Mouse (Mus musculus) midbrain, postnatal 0 days (tissue): Measurements from ENCODE around the gene Ifi35. TPM values are rescaled to one million over a fixed set of nuclear protein-coding genes. Genes with fewer than 3 reads are reported as not detected.
A peak's percentile ranks its signal among the peaks of the same experiment; 100 is the strongest.
"Not testable (repeated sequence)": the region's sequence is repeated elsewhere in the genome, so short reads cannot be mapped to it uniquely, and the experiment has no call there.

Source experiments
- ATAC-seq: fragments of 200-750 bp; cut with Nextera tagmentation; 2 replicates; pipeline ENCODE4 v1.8.0; 2017; ENCODE audit warnings: moderate number of reproducible peaks, mild to moderate bottlenecking, moderate TSS enrichment, moderate library complexity; ENCODE audit not compliant: low FRiP score
- DNase-seq: peaks from one replicate; pipeline ENCODE4 v3.0.0-alpha.2; 2015; ENCODE audit warnings: low spot score
- H3K27ac ChIP-seq: fragments of 300-500 bp; sonication (generic); 2 replicates; pipeline ENCODE4 v1.5.1; 2014; ENCODE audit warnings: low read depth, mild to moderate bottlenecking, low read length, mixed read lengths
- H3K27me3 ChIP-seq: fragments of 300-500 bp; sonication (generic); 2 replicates; pipeline ENCODE4 v1.6.1; 2014; ENCODE audit warnings: low read length, control low read depth, mixed read lengths; ENCODE audit not compliant: insufficient read depth
- H3K36me3 ChIP-seq: fragments of 300-500 bp; sonication (generic); 2 replicates; pipeline ENCODE4 v1.6.1; 2014; ENCODE audit warnings: low read length, control low read depth, mixed read lengths; ENCODE audit not compliant: insufficient read depth
- H3K4me1 ChIP-seq: fragments of 300-500 bp; sonication (generic); 2 replicates; pipeline ENCODE4 v1.6.1; 2014; ENCODE audit warnings: mild to moderate bottlenecking, control low read depth, antibody characterized with exemption, low read length, mixed read lengths; ENCODE audit not compliant: insufficient read depth
- H3K4me2 ChIP-seq: fragments of 300-500 bp; sonication (generic); 2 replicates; pipeline ENCODE4 v1.6.1; 2014; ENCODE audit warnings: low read depth, mild to moderate bottlenecking, low read length, mixed read lengths; ENCODE audit not compliant: poor library complexity, severe bottlenecking
- H3K4me3 ChIP-seq: fragments of 300-500 bp; sonication (generic); 2 replicates; pipeline ENCODE4 v1.5.1; 2014; ENCODE audit warnings: low read depth, mild to moderate bottlenecking, low read length, moderate library complexity
- H3K9ac ChIP-seq: fragments of 300-500 bp; sonication (generic); replicated peaks from 2 replicates; pipeline ENCODE4 v1.6.1; 2014; ENCODE audit warnings: mild to moderate bottlenecking, low read length, moderate library complexity, mixed read lengths; ENCODE audit not compliant: poor library complexity, severe bottlenecking
- H3K9me3 ChIP-seq: fragments of 300-500 bp; sonication (generic); 2 replicates; pipeline ENCODE4 v1.6.1; 2016; ENCODE audit warnings: low read length, control low read depth
- CTCF ChIP-seq: IDR thresholded peaks from 2 replicates; pipeline ENCODE4 v1.5.1; 2016; ENCODE audit warnings: antibody characterized with exemption, mild to moderate bottlenecking
- WGBS: fragments of 180-500 bp; shearing (Covaris S2); extraction: QIAGEN DNeasy Blood & Tissue Kit; methylation state at CpG from one replicate; pipeline ENCODE4 v1.1.7; 2014; 5-methylcytosine and 5-hydroxymethylcytosine counted together
- polyA plus RNA-seq: library from polyadenylated mRNA; unstranded; fragments of >200 nt; fragmentation: Nextera tagmentation; extraction: Ambion mirVana; gene quantifications from 2 replicates; pipeline ENCODE4 v1.2.1, GENCODE M21; 2015
- total RNA-seq: library from RNA; depleted of rRNA; stranded (reverse); fragments of >200 nt; gene quantifications from 2 replicates; pipeline ENCODE4 v1.2.3, GENCODE M21; 2014

Gene Ifi35
- total and polyA plus RNA-seq, 2 experiments from 2014 or later, result 3.3 to 4.5 TPM

DNA sequence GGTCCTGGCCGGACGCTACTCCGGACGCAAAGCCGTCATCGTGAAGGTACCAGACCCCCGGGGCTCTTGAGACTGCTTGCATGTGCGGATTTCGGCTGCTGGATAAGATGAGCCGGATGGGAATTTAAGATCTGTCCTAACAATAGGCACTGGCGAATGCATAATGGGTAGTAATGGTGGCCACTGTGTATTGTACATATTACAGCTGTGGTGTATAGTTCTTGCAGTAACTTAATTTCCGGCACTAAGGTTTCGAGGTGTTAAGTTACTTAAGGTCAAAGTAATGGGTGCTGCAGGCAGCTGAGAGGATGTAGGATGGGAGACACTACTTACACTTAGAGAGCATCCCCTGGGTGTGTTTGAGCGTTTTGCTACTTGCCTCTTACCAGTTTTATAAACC, 5.4 kb upstream of the Ifi35 start:
- Histone ChIP-seq H3K9me3 (no peaks in the 10 kb centered on the region), H3K27me3 (no peaks in the 10 kb centered on the region), H3K4me3 (peak overlapping the region; percentile 76), H3K9ac (peak overlapping the region; percentile 93), H3K4me2 (peak overlapping the region; percentile 73), H3K36me3 (peaks cover 18% of the 10 kb centered on the region), H3K27ac (peak overlapping the region; percentile 91), H3K4me1 (0 out of 2 replicates have a peak, but pooled peaks cover 3% of the 10 kb centered on the region)
- no peak; the same call in 1 of the 2 replicates for ATAC-seq
- 2% methylated on average over 14 of the region's 14 CpGs for WGBS
- no peak for DNase-seq
- TF ChIP-seq CTCF, result no peak

DNA sequence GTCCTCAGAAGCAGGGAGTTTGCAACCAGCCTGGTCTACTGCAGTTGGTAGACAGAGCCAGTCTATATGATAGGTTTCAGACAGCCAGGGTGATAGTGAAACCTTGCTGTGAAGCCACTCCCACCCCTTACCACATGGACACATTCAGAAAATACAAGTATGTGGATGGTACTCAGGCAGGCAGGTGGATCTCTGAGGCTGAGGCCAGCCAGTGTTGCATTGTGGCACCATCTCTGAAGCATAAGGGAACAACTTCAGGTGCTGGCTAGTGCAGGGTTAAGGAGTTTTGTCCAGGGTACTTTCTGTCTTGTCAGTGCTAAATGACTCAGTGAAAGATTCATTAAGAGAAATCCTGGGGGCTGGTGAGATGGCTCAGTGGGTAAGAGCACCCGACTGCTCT, 1.9 kb upstream of the Ifi35 start:
- Histone ChIP-seq H3K4me1 (0 out of 2 replicates have a peak, but pooled peaks cover 3% of the 10 kb centered on the region), H3K4me2 (no peak overlapping the region), H3K36me3 (peaks cover 18% of the 10 kb centered on the region), H3K27ac (no peak overlapping the region), H3K9me3 (no peaks in the 10 kb centered on the region), H3K9ac (no peak overlapping the region), H3K4me3 (no peak overlapping the region), H3K27me3 (no peaks in the 10 kb centered on the region)
- 93% methylated on average over 1 of the region's 1 CpGs for WGBS
- DNase-seq (no peak), ATAC-seq (no peak)
- TF ChIP-seq CTCF, result no peak

DNA sequence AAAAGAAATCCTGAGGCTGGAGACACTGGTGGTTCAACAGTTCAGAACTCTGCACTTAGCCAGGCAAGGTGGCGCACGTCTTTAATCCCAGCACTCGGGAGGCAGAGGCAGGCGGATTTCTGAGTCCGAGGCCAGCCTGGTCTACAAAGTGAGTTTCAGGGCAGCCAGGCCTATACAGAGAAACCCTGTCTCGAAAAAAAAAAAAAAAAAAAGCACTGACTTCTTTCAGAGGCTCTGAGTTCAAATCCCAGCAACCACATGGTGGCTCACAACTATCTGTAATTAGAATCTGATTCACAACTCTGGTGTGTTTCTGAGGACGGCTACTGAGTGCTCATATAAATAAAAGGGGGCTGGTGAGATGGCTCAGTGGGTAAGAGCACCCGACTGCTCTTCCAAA, 1.3 kb upstream of the Ifi35 start:
- not testable (repeated sequence) for ATAC-seq

DNA sequence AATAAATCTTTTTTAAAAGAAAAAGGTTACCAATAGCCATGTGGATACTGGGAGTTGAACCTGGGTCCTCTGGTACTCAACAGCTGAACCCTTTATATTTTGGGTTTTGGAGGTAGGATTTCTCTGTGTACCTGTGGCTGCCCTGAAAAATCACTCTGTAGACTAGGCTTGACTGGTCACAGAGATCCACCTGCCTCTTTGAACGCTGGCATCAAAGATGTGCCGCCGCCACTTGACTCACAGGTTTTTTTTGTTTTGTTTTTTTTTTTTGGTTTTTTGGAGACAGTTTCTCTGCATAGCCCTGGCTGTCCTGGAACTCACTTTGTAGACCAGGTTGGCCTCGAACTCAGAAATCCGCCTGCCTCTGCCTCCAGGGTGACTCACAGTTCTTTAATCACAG, 421 bp upstream of the Ifi35 start:
- Histone ChIP-seq H3K9me3 (no peaks in the 10 kb centered on the region), H3K4me1 (0 out of 2 replicates have a peak, but pooled peaks cover 3% of the 10 kb centered on the region), H3K4me3 (no peak overlapping the region), H3K4me2 (no peak overlapping the region), H3K27me3 (no peaks in the 10 kb centered on the region), H3K9ac (no peak overlapping the region), H3K27ac (no peak overlapping the region), H3K36me3 (peaks cover 18% of the 10 kb centered on the region)
- WGBS, result 87% methylated on average over 5 of the region's 5 CpGs
- ATAC-seq, result no peak
- TF ChIP-seq CTCF, result no peak
- no peak for DNase-seq

More for the DNA sequence above, 1.3 kb upstream of the Ifi35 start:
- not testable (repeated sequence) for H3K4me1 ChIP-seq, DNase-seq, H3K27ac ChIP-seq, H3K27me3 ChIP-seq, H3K4me2 ChIP-seq, H3K9ac ChIP-seq, H3K4me3 ChIP-seq, H3K9me3 ChIP-seq
- 93% methylated on average over 8 of the region's 8 CpGs for WGBS
- peaks cover 18% of the 10 kb centered on the region for H3K36me3 ChIP-seq

DNA sequence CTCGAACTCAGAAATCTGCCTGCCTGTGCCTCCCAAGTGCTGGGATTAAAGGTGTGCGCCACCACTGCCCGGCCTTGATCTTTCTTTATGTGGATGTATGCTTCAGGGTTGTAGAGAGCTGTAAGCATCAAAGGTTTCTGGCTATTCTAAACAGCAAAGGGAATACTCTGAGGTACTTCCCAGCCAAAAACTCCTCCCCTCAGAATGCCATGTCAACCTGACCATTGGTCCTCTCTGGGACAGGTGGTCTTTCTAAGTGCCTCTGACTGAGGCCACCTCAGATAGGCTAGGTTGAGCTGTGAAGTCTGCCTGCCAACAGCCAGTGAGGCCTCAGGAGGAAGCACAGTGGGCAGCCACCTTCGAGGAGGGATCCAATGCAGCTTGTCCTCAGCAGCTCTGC, 692 bp downstream of the Ifi35 start:
- 83% methylated on average over 4 of the region's 4 CpGs for WGBS
- Histone ChIP-seq H3K4me2 (no peak overlapping the region), H3K4me1 (no peaks in the 10 kb centered on the region), H3K4me3 (no peak overlapping the region), H3K36me3 (peaks cover 13% of the 10 kb centered on the region), H3K9me3 (no peaks in the 10 kb centered on the region), H3K9ac (no peak overlapping the region), H3K27ac (no peak overlapping the region), H3K27me3 (no peaks in the 10 kb centered on the region)
- ATAC-seq (no peak), DNase-seq (no peak)
- TF ChIP-seq CTCF, result no peak

DNA sequence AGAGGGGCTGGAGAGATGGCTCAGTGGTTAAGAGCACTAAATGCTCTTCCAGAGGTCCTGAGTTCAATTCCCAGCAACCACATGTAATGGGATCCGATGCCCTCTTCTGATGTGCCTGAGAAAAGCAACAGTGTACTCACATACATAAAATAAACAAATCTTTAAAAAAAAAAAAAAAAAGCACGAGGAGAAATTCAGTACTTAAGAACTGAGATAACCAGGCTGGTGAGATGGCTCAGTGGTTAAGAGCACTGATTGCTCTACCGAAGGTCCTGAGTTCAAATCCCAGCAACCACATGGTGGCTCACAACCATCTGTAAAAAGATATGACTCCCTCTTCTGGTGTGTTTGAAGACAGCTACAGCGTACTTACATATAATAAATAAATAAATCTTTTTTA, 1.4 kb downstream of the Ifi35 start:
- not testable (repeated sequence) for DNase-seq, ATAC-seq
- WGBS, result 90% methylated on average over 4 of the region's 4 CpGs

More for the DNA sequence above, 1.4 kb downstream of the Ifi35 start:
- H3K4me3 ChIP-seq, H3K4me1 ChIP-seq, H3K4me2 ChIP-seq, H3K27me3 ChIP-seq, H3K9ac ChIP-seq, H3K27ac ChIP-seq, H3K9me3 ChIP-seq, H3K36me3 ChIP-seq: not testable (repeated sequence)
